Mouse (Mus musculus) v-Abl transformed pro-B cells (cell line): ENCODE measurements around the gene Rtn2.

ENCODE experiments used
- in situ Hi-C, 2 experiments: fragments of 400-800 bp; cut with MboI; formaldehyde crosslinking; loops; one replicate each; pipeline ENCODE4 v1.15.1; 2025; ENCODE audit not compliant: unreplicated experiment in 2 of 2

The Rtn2 gene

GRCm38 (mm10) chr7:19282385-19282784, at the start of gene Rtn2:
TSS of gene Rtn2 (plus strand) at chr7:19282624.
- in situ Hi-C loops, result loop anchor here (5.0 to 10.0 kb wide), 5 partner anchors 40 to 118 kb away; partner anchors contain the start of gene Gipr (in 1 of the 2)

- in situ Hi-C loops, result loop anchor here (5.0 kb wide), 2 partner anchors 48 to 52 kb away; partner anchors contain the start of genes Ppm1n (in 1 of the 2) and Rtn2 (in 1 of the 2)
Measured at GRCm38 (mm10) chr7:19234652-19235051, 47.8 kb upstream of the Rtn2 start.

GRCm38 (mm10) chr7:19235092-19235671, 47.2 kb upstream of the Rtn2 start:
- in situ Hi-C loops, result loop anchor here in 1 of 2 experiments (5.0 kb wide), 1 partner anchor 47 kb away; the partner anchor contains the start of genes Ppm1n and Rtn2

- in situ Hi-C loops, result loop anchor here in 1 of 2 experiments (5.0 kb wide), 1 partner anchor 46 kb away; the partner anchor contains the start of genes Ppm1n and Rtn2
Measured at GRCm38 (mm10) chr7:19236411-19236810, 46.0 kb upstream of the Rtn2 start.

GRCm38 (mm10) chr7:19238344-19238743, 44.1 kb upstream of the Rtn2 start:
- in situ Hi-C loops, result loop anchor here in 1 of 2 experiments (5.0 kb wide), 1 partner anchor 44 kb away; the partner anchor contains the start of genes Ppm1n and Rtn2

- in situ Hi-C loops, result loop anchor here in 1 of 2 experiments (5.0 kb wide), 1 partner anchor 43 kb away; the partner anchor contains the start of genes Ppm1n and Rtn2
Measured at GRCm38 (mm10) chr7:19239423-19239822, 43.0 kb upstream of the Rtn2 start.

- in situ Hi-C loops, result loop anchor here (5.0 kb wide), 1 partner anchor 42 kb away; the partner anchor contains the start of genes Ppm1n (in 2 of the 2) and Rtn2 (in 2 of the 2)
Measured at GRCm38 (mm10) chr7:19239986-19240385, 42.4 kb upstream of the Rtn2 start.

- in situ Hi-C loops, result loop anchor here in 1 of 2 experiments (5.0 kb wide), 1 partner anchor 41 kb away; the partner anchor contains the start of genes Ppm1n and Rtn2
Measured at GRCm38 (mm10) chr7:19240905-19241463, 41.4 kb upstream of the Rtn2 start.

GRCm38 (mm10) chr7:19242005-19242404, 40.4 kb upstream of the Rtn2 start:
- in situ Hi-C loops, result loop anchor here in 1 of 2 experiments (5.0 kb wide), 1 partner anchor 40 kb away; the partner anchor contains the start of genes Ppm1n and Rtn2

GRCm38 (mm10) chr7:19243858-19244257, 38.6 kb upstream of the Rtn2 start:
- in situ Hi-C loops, result loop anchor here in 1 of 2 experiments (5.0 kb wide), 1 partner anchor 38 kb away; the partner anchor contains the start of genes Ppm1n and Rtn2

GRCm38 (mm10) chr7:19245083-19245482, 37.3 kb upstream of the Rtn2 start:
- in situ Hi-C loops, result no loop called here

GRCm38 (mm10) chr7:19246855-19247254, 35.6 kb upstream of the Rtn2 start:
- in situ Hi-C loops, result no loop called here

- in situ Hi-C loops, result no loop called here
Measured at GRCm38 (mm10) chr7:19247511-19247910, 34.9 kb upstream of the Rtn2 start.

GRCm38 (mm10) chr7:19252078-19252477, 30.3 kb upstream of the Rtn2 start:
- in situ Hi-C loops, result no loop called here

GRCm38 (mm10) chr7:19253437-19253836, 29.0 kb upstream of the Rtn2 start:
- in situ Hi-C loops, result no loop called here

- in situ Hi-C loops, result no loop called here
Measured at GRCm38 (mm10) chr7:19255395-19255794, 27.0 kb upstream of the Rtn2 start.

GRCm38 (mm10) chr7:19256567-19256966, 25.9 kb upstream of the Rtn2 start:
- in situ Hi-C loops, result no loop called here

- in situ Hi-C loops, result no loop called here
Measured at GRCm38 (mm10) chr7:19257390-19258022, 24.9 kb upstream of the Rtn2 start.

- in situ Hi-C loops, result no loop called here
Measured at GRCm38 (mm10) chr7:19258336-19258735, 24.1 kb upstream of the Rtn2 start.

GRCm38 (mm10) chr7:19265147-19265546, 17.3 kb upstream of the Rtn2 start:
- in situ Hi-C loops, result no loop called here
